Mouse (Mus musculus): ENCODE data around the gene 1810010D01Rik.

Gene 1810010D01Rik

DNA sequence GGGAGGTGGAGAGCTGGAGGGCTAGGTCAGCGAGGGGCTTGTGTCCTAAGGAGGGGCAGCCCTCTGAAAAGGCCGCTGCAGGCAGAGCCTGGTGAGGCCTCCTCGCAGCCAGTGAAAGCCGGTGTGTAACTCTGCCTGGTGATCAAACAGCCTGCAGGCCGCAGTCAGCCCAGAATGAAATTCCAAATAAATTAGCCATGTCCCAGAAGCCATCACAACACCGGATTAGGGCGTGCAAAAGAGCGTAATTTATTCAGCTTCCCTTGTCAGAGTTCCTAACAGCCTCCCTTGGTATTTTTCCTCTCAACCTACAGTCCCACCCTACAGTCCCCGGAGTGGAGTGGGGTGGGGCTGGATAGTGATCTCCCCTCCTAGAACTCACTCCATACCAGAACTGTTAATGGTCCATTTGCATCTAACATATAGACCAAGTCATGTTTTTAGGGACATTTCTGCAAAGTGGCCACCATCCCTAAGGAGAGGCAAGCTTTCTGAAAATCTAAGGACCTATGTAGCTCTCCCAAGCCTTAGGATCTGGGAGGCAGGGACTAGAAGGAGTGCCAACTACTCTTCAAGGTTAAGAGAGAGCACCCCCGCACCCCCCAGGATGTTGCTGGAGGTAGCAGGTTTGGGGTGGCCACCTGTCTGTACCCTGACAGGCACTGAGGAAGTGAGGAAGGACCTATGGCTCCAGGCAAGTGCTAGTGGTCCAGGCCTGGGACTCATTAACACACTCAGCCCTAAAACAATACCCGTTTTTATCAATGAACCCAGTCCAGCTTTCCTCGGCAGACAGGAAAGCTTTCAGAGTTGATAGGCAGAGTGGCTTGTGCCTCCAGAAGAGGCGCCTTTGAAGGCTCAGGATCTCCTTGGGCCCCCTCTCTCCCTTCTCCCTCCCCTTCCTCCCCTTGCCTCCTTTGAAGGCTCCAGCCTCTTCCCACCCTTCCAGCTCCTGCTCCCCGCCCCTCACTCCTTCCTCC lies 4.1 kb upstream of the 1810010D01Rik start:
- DNase-seq = no peak

DNA sequence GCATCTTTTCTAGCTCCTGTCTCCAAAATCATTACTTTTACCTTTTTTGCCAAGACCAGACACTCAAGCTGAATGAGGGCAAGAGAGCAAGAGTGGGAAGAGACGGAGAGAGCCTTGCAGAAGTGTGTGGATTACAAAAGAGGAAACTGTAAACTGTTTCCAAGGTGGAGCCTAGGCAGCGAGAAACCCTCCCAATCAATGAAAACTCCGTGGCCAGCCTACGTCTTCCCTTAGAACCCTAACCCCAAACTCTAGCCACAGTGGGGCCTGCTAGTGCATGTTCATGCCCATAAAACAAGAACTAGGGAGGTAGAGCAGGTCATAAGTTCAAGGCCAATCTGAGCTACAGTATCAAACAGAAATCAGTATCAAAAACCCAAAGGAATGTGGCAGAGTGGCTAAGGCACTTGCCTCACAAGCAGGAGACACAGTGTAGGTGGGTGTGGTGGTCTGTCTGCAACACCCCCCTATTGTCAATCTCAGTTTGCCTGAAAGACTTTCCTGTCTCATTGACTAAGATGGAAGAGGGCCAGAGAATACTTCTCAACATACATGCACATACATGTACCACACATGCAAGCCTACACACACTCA lies 2.7 kb upstream of the 1810010D01Rik start:
- no peak for DNase-seq

DNA sequence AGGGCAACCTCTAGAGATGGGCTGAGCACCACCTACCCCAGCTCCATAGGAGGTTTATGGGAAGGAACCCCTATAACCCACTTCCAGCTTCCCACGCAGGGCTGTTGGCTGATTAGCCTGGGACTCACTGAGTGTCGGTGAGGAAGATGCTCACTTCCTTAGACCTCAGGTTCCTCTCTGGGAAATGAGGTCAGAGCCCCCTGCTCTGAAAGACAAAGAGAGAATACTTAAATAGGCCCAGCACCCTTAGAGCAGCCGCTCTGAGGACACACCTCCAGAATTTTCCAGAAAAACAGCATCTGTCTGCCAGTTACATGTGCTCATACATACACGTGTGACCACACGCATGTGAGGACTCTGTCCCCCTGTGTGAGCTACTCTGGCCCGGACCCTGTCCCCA lies 1.1 kb downstream of the 1810010D01Rik start:
- DNase-seq = no peak

DNA sequence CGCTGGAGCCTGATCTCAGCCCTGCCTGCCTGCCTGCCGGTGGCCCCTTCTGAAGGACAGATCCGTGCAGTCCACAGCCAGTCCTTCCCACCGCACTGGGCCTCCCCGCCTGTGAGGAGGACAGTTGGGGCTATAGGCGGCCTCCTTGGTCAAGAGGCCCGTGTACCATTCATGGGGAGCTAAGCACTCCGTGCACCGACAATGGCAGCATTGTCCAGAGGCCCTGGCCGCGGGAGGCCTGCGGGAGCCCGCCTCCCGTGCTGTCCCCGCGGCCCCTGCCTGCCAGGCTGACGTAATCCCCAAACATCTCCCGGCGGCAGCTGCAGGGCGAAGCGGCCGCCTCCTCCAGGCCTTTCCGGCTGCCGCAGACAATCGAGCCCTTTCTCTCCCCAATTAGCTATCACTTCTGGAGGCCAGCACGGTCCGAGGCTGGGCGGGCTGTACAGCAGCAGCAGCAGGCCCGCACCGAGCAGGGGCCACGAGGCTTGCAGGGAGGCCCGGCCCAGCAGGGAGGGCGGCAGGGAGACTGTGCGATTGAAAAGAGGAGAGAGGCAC lies 1.8 kb downstream of the 1810010D01Rik start:
- peak; percentile 51 to 56 for DNase-seq

DNA sequence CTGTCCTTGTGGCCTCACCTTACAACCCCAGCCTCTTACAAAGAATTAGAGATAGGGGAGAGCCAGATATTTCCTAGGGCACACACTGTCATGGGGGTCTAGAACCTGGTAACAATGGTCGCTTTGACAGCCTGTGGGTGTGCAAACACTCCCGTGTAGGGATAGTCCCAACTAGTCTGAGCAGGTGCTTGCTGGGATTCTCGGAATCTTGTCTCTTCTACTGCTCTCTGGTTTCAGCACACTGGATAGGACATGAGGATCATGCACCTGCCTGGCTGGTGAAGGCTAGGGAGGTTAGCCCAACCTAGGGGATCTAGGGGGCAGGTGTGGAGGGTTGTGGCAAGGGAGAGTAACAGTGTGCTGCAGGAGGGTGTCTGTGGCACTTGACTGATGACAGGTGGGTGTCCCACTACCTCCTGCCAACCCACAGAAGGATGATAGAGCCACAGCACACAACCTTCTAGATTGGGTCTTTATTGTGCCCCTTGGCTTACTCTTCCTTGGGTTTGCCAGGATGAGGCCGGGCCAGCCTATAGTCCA lies 2.5 kb downstream of the 1810010D01Rik start:
- DNase-seq = no peak

DNA sequence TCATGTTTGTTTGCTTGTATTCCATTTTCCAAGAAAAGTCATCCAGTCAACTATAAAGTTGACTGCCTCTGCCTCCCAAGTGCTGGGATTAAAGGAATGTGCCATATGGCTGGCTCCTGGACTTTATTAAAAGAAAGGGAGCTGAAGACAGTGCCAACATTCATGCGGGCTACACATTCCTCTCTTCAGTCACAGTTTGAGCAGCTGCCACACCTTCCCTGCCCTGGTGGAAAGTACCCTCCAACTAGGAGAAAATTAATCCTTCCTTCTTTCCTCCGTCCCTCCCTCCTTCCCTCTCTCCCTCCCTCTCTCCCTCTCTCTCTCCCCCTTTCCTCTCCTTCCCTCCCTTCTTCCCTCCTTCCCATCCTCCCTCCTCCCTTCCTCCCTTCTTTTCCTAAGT lies 8.2 kb downstream of the 1810010D01Rik start:
- no peak for DNase-seq

DNA sequence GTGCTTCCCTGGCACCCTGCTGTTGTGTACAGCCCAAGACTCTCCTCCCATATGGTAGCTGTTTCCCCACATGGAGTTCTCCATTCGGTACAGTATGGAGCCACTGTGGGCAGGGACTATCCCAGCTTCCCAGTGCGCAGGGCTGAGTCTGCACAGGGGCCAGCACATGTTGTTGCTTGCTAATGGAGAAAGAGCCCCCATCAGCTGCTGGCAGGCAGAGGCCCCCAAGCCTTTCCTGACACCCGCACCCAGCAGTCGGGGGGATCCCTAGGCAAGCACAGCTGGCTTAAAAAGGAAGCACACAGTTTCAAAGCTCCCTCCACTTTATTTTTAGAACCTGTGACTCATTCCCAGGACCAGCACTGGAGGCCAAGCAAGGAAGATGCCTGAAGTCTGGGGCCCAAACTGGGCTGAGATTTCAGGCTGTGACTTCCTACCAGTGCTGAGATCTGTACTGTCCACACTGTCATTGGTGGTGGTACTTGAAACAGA lies 9.7 kb downstream of the 1810010D01Rik start:
- DNase-seq = no peak

DNA sequence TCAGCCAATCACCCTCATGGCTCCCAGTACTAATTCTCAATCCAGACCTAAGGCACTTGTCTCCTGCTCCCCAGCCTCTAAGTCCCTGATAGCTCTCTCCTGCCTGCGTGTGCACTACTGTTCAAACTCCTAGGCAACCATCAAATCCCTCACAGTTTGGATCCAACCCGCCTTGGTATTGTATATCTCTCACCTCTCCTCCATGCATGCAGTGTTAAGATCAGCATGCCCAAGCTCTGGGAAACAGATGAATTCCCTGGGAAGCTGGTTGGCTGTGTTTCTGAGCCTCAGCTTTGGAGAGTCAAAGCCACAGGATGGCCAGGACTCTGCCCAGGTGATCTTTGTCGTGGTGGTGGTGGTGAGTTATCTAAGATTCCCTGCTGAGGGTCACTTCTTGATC lies 10.2 kb downstream of the 1810010D01Rik start:
- DNase-seq = no peak

DNA sequence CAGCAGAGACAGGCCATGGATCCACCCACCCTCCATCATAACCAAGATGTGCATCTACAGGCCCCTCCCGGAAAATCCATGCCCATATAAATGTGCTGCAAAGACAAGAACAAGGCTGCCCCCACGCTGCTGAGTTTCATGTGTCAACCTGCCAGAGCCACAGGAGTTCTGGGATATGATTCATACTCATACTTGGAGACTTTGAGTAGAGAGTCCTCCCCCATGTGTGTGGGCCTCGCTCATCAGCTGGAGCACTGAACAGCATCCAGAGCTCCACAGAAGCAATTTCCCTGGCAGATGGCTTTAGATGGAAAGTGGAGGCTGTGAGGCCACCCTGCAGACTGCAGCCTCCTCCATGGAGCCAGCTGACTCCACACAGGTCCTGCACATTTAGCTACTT lies 10.9 kb downstream of the 1810010D01Rik start:
- peak in 1 of 2 experiments; percentile 49 for DNase-seq

DNA sequence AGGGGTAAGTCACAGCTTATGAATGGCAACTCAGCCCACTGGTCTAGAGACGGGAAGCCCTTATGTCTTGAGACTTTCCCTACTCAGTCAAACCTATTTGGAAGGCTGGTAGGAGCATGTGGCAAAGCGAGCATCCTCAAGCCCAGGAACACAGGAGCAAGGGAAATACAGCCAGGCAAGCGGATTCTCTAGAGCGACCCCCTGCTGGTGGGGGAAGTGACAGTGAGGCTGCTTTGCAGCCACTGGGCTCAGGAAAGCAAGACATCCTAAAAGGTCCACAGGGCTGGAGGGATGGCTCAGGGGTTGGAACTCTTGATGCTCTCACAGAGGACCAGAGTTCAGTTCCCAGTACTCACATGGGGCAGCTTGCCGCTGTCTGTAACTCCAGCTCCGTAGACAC lies 11.6 kb downstream of the 1810010D01Rik start:
- DNase-seq = peak; percentile 46 to 55

DNA sequence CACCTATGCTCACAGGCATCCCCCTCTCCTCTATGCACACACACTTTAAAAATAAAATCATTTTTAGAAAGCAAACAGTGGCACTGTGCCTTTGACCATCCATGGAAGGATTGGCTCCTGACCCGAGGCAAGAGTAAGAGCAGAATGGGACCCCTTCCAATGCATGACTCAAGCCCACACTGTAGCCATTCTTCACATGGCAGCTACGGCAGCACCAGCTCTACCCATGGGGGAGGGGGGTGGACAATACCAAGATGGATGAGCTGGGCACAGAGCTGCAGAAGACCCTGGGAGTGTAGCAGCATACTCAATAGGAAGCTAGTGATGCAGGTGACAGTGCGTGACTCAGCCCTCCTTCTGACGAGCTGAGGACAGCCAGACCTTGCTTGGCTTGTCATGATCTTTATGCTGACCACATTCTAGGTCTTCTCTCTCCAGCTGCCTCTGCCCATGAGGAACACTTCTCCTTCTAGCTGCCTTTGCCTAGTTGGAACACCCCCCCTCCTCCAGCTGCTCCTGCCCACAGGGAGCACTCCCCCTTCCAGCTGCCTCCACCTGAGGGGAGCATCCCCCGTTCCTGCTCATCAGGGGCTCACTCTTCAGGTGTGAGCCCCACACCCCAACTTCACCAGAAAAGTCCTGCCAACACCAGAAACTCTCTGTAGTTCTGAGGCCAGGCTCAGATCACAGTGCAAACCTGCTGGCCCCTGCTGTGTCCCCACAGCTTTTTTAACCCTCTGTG lies 12.6 kb downstream of the 1810010D01Rik start:
- peak; percentile 43 to 50 for DNase-seq

DNA sequence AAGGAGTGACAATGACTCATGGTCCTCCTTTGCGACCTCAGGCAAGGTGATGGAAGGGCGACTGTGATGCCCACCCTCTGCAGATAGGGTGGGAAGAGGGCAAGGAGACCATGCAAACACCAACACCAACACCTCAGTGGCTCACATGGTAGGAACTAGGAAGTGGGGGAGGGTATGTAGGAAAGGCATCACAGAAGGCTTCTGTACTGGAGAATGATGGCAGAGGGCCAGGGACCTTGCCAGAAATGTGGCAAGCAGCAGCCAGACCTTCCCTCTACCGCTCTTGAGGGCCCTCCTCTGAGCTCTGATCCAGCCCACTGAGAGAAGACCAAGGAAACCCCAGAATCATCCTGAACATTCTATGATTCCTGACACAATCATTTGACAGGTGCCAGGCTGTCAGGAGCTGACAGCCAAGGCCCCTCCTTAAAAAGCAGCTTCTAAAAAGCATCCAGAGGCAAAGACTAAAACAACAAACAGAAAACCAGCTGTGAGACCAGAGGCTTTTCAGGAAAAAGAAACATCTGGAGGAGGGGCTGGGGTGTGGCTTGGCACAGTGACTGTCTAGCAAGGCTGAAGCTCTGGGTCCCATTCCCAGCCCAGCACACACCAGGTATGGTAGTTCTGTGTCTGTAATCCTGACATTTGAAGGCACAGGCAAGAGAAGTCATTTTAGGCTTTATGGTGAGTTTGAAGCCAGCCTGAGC lies 13.3 kb downstream of the 1810010D01Rik start:
- DNase-seq = peak; percentile 83 to 88

DNA sequence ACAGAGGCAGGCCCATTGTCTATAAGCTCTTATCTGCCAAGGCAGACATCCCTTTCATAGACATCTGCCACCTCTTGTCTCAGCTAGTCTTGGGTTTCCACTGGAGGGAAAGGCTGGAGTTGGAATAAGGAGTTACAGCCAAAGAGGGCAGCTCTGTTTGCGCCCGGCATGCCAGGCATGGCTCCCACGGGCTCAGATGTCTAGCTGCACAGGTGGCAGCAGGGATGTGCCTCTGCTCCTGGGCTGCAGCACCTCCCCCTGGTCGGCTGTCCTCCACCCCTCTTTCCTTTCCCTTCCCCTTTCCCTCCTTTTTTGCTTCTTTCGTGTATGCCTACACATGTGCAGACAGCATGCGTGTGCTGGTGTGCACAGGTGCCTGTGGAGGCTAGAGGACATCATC lies 15.1 kb downstream of the 1810010D01Rik start:
- DNase-seq = no peak

DNA sequence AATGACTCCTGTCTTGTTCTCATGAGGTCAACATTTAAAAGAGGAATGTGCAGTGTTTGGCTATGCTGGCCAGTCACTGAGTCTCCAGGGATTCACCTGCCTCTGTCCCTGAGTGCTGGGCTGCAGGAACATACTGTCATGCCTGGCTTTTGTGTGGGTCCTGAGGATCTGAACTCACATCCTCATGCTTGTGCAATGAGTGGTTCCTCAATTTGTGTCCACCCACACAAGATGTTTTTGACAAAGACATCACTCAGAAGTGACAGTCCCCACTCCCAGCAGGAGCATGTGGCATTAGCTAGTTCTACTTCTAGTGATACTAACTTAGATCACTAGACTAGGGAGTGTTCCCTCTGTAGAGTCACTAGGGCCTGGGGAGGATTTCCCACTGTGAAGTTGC lies 17.4 kb downstream of the 1810010D01Rik start:
- DNase-seq = no peak

DNA sequence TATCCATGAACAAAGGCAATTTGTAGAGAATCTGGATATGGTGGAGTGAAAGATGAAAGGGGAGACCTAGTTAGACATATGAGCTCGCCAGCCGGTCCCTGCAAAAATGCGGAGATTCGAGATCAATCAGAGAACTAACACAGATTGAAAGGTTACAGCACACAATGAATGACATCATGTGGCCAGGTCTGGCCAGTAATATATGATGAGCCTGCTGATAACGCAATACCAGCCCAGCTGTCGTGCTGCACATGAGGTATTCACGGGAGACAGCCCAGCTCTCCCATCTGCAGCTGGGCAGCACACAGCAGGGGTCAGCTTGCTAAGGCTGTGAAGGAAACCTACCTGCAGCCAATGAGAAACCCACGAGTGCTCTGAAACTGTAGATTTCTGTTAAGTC lies 18.6 kb downstream of the 1810010D01Rik start:
- DNase-seq = no peak

DNA sequence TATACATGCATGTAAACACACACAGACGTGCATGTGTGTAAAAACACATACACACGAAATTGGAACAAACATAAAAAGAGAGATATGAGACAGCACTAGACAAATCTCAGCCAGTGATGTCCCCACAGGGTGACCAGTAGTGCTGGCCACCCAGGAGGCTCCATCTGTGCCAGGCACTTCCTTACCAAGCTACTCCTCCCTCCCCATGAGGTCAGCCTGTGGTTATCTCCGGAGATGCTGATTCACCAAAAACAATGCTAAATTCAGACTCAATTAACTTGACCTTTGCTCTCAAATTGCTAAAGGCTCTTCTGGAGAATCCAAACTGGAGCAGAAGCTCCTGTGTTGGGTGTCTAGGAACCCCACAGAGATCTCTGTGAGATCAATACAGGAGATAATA lies 20.1 kb downstream of the 1810010D01Rik start:
- no peak for DNase-seq

DNA sequence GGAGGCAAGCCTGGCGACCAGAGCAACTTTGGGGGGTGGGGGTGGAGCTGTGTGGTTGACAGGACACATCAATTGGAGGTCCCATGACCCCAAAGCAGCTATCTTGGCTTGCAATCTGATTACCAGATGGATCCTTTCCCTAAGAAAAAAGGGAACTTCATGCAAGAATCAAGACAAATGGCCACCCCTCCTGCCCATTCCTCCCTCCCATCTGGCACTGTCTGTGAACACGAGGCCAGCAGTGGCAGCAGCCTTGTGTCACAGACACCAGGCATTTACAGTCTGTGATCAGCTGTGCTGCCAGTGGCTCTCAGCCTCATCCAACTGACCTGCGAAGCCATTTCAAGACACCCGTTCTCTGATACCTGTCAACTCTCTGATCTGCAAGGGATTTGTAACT lies 25.5 kb downstream of the 1810010D01Rik start:
- DNase-seq = peak; percentile 59 to 62

DNA sequence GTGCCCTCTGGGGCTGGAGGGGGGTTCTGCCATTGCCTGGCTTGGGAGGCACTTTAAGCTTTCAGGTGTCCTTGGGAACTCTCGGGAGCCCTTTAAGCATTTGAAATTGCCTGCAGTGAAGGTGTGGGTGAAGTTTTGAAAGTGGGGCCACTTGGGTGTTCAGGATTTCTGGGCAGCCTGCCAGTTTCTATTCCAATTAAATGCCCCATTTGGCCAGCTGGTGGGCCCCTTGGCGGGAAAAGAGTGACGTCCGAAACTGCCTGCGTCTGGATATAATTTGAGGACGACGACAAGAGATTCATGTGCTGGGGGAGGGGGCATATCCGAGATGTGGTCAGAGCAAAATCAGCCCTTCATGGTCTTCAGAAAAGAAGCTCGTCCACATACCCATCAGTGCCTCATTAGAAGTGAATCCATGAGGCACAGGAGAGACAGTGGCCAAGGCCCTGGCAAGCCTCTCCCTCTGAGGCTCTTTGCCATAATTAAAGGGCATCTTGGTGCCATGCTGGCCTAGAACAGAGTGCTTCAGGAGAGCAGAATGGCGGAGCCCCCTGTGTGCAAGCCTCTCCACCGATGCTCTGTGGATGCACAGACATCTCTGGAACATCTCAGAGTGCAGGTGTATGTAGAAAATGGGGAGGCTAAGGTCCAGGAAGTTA lies 26.4 kb downstream of the 1810010D01Rik start:
- peak; percentile 73 to 78 for DNase-seq

DNA sequence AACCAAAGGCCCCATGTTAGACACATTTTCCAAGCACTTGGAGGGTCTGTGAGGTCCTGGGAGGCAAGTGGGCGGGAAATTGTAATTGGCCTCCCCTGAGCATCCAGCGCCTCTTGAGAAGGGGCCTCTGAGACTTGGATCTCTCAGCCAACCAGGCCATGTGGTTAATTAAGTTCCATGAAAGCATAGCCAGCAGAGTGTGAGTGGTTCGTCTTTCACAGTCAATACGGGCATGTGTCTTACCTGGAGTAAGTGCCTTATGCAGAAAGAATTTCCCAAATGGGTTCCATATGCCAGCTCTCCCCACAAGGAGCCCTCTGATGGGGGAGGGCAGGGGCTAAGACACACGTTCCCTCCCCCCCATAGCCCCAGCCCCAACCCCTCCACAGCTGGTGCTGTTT lies 28.2 kb downstream of the 1810010D01Rik start:
- DNase-seq = no peak

DNA sequence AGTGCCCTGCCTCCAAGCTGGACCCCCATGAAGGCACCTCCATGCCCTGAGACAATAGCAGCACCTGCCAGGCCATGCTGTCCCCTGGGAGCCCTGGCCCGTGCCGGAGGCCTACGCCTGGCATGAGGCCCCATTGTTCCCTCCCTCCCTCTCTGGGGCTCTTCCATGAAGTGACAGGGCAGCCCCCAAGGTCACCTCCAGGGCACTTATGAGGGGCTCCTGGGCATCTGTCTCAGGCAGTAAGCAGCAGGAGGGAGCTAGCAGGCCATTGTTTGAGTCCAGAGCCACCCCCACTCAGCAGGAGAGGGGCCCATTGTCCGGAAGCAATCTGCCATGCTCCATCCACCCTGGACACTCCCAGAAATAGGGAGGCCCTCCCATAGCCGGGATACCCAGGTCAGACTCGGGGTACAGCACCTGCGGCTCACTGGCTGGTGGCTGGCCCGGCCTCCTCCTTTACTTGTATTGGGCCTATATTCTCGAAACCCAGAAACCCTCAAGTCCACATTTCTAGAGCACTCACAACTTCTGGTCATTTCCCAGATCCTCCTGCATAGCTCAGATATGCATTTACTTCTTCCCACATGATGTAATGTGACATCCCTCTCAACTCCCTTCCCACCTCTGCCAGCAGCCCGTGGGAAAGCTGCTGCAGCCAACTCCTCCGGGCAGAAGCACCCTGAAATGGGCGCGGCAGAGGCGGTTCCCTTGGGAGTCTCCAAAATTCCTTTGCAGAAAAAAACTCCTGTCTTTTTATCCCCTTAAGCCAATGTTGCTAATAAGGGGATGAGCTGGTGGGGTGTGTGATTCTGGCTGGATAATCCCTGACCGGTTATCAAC lies 30.9 kb downstream of the 1810010D01Rik start:
- no peak for DNase-seq

Measured in cerebellum, postnatal 14 days (tissue).